Mouse (Mus musculus) naive thymus-derived CD4-positive, alpha-beta T cell, adult 2 months (primary cell): ENCODE measurements around the gene Gm12394.
"Not testable (repeated sequence)": the region's sequence is repeated elsewhere in the genome, so short reads cannot be mapped to it uniquely, and the experiment has no call there.

Experiments used
- DNase-seq: peaks from one replicate; pipeline ENCODE4 v3.0.0-alpha.2; 2011; ENCODE audit warnings: low read depth

The Gm12394 gene

DNA sequence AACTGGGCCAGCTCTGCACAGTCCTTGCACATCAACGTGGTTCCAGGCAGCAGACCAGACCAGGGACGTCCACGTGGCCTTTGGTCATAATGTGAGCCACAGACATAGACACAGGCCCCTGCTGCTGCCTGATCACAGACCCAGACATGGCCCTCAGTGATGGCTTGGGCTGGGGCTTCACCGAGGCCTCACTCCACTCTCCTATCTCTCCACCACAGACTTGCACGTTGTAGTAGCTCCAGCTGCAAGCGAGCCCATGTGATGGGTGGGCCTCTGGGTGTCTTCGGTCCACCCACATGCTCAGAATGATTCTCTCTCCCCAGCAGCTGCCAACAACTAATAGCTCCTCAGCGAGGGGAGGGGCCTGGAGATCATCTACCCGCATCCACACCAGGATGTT is 3.9 kb upstream of the Gm12394 start:
- DNase-seq: not testable (repeated sequence)

DNA sequence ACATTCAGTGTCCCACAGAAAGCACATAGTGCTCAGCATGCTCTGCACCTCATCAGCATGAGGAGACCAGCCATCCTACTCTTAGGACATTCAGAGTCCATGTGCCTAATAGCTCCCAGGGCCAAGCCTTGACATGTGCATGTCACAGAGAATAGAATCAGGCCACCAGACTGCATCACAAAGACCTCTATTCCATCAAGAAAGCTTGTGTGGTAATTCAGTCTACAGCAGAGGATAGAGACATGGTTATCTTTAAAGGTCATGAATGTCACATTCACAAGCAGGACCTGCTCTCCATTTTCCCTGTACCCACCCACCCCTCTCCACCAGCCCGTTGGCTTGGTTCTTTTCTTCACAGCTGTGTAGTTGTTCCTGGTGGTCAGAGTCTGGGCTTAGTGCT is 2.8 kb downstream of the Gm12394 start, which contains the start of gene Fam205a1:
Fam205a1 (minus strand) TSS at position 101 of the 400 bp plus-strand sequence.
- DNase-seq: not testable (repeated sequence)

DNA sequence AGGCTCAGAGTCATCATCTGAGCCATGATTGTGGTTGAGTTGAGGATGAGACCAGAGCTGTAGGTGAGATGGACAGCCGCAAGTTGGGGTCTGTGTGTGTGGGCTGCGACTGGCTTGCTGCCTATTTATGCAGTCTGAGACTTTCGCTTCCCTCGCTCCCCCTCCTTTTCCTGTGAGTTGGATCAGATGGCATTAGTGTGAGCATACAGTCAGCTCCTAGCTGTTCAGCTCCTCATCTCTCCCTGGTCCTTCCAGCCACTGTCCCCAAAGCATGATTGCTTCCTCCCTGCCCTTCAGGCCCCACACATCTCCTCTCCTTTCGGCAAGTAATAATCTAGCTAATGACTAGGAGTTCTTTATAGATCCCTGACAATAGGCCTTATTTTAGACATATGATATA is 82.7 kb downstream of the Gm12394 start, which contains the start of gene Ccl21a:
Ccl21a (minus strand) TSS at position 101 of the 400 bp plus-strand sequence.
- not testable (repeated sequence) for DNase-seq

- not testable (repeated sequence) for DNase-seq
Measured at GRCm38 (mm10) chr4:42756477-42756876, 100.1 kb downstream of the Gm12394 start, which contains the start of gene Ccl19. Gene Ccl19 (minus strand): TSS chr4:42756577.

GRCm38 (mm10) chr4:42735245-42735644 is 121.3 kb downstream of the Gm12394 start, which contains the start of gene 4930578G10Rik:
Gene 4930578G10Rik (plus strand): TSS chr4:42735545.
- DNase-seq: not testable (repeated sequence)
